ENCODE assay signal across 8 mouse cellular contexts in the genomic region with DNA sequence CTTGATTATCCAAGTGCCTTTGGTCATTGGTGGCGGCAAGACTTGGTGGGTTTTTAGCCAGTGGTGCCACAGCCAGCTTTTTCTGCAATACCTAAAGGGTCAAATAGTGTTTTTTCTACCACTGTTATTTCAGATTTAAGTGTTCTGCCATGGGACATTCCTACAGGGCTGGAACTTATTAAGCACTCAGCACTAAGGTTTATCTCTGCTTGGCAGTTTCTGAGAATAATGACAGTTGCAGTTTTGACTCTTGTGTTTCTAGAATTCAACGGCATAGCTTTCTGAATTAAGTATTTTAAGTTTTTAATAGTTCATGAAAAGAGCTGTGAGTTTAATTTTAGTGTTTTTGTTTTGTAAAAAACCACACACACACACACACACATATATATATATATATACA. TPM values are rescaled to one million over a fixed set of nuclear protein-coding genes. Genes with fewer than 3 reads are reported as not detected.
DNase-seq lines count a peak whose midpoint lies in the region; ATAC-seq and TF ChIP-seq lines count a peak whose summit lies in the region.

No protein-coding gene starts in this region.

- no peaks in the 10 kb centered on the region for H3K36me3 ChIP-seq in lung, postnatal 0 days (ENCODE audit: insufficient read depth, low read length)
- H3K36me3 ChIP-seq in forebrain, embryonic 12.5 days (replicated peaks), result no peaks in the 10 kb centered on the region; the same call in 1 of the 2 replicates
- H3K36me3 ChIP-seq in limb, embryonic 13.5 days, result peaks cover 4% of the 10 kb centered on the region; the same call in 1 of the 2 replicates
- H3K36me3 ChIP-seq in small intestine, adult 2 months (ENCODE audit: control insufficient read depth, insufficient read depth, low read length), result peaks cover 3% of the 10 kb centered on the region; the same call in 1 of the 2 replicates

- H3K27me3 ChIP-seq in lung, postnatal 0 days (replicated peaks; ENCODE audit: insufficient read depth, low read length), result no peaks in the 10 kb centered on the region
- H3K27me3 ChIP-seq in forebrain, embryonic 12.5 days, result no peaks in the 10 kb centered on the region
- H3K27me3 ChIP-seq in limb, embryonic 13.5 days, result no peaks in the 10 kb centered on the region
- H3K27me3 ChIP-seq in small intestine, adult 2 months (ENCODE audit: control insufficient read depth, insufficient read depth, low read length), result no peaks in the 10 kb centered on the region

- no peak overlapping the region for H3K9ac ChIP-seq in lung, postnatal 0 days (replicated peaks; ENCODE audit: low read depth)
- H3K9ac ChIP-seq in forebrain, embryonic 12.5 days, result no peak overlapping the region
- no peak overlapping the region for H3K9ac ChIP-seq in limb, embryonic 13.5 days

- no peak overlapping the region for H3K27ac ChIP-seq in lung, postnatal 0 days (ENCODE audit: low read length)
- H3K27ac ChIP-seq in forebrain, embryonic 12.5 days, result no peak overlapping the region
- H3K27ac ChIP-seq in limb, embryonic 13.5 days, result no peak overlapping the region
- H3K27ac ChIP-seq in small intestine, adult 2 months (ENCODE audit: insufficient read depth, low read depth, low read length), result no peak overlapping the region

- no peaks in the 10 kb centered on the region for H3K9me3 ChIP-seq in lung, postnatal 0 days (ENCODE audit: low read length)
- H3K9me3 ChIP-seq in forebrain, embryonic 12.5 days, result no peaks in the 10 kb centered on the region
- H3K9me3 ChIP-seq in limb, embryonic 13.5 days, result no peaks in the 10 kb centered on the region

- DNase-seq in lung, postnatal 0 days (ENCODE audit: low spot score), result no peak
- DNase-seq in lung, postnatal 36 days, result no peak
- no peak for DNase-seq in cerebellum, postnatal 25 days
- no peak for DNase-seq in embryo, embryonic 9.5 days (ENCODE audit: extremely low spot score)

- TF ChIP-seq EP300 in lung, postnatal 0 days (IDR thresholded peaks at IDR 0.05), result no peak

- H3K4me1 ChIP-seq in lung, postnatal 0 days (ENCODE audit: insufficient read depth, low read depth, low read length), result peaks cover 5% of the 10 kb centered on the region; the same call in 1 of the 2 replicates
- peaks cover 17% of the 10 kb centered on the region for H3K4me1 ChIP-seq in forebrain, embryonic 12.5 days
- peaks cover 16% of the 10 kb centered on the region for H3K4me1 ChIP-seq in limb, embryonic 13.5 days
- H3K4me1 ChIP-seq in small intestine, adult 2 months (ENCODE audit: control insufficient read depth, insufficient read depth, insufficient read length, low read length), result peaks cover 6% of the 10 kb centered on the region; the same call in 1 of the 2 replicates

- WGBS in lung, postnatal 0 days, result 84% methylated on average over 2 of the region's 2 CpGs
- 94% methylated on average over 2 of the region's 2 CpGs for WGBS in forebrain, embryonic 12.5 days
- WGBS in limb, embryonic 13.5 days, result 93% methylated on average over 2 of the region's 2 CpGs
- WGBS in small intestine, adult 2 months, result 79% methylated on average over 2 of the region's 2 CpGs

- peak overlapping the region; percentile 69 for H3K4me2 ChIP-seq in lung, postnatal 0 days (replicated peaks; ENCODE audit: low read depth, low read length)
- H3K4me2 ChIP-seq in forebrain, embryonic 12.5 days, result peak overlapping the region; percentile 76
- H3K4me2 ChIP-seq in limb, embryonic 13.5 days (replicated peaks), result peak overlapping the region; percentile 80

- no peak for ATAC-seq in lung, postnatal 0 days
- ATAC-seq in forebrain, embryonic 12.5 days (ENCODE audit: low FRiP score), result no peak
- no peak for ATAC-seq in limb, embryonic 13.5 days (ENCODE audit: low FRiP score, low read depth)
- no peak for ATAC-seq in CD4-positive, CD25-positive, alpha-beta regulatory T cell, adult 4 months

- no peak for TF ChIP-seq POLR2A in small intestine, adult 2 months (IDR thresholded peaks at IDR 0.05; ENCODE audit: low read depth, low read length)

- H3K4me3 ChIP-seq in lung, postnatal 0 days (ENCODE audit: low read depth, low read length), result peak overlapping the region; percentile 79
- peak overlapping the region; percentile 24 for H3K4me3 ChIP-seq in forebrain, embryonic 12.5 days (replicated peaks)
- peak overlapping the region; percentile 31 for H3K4me3 ChIP-seq in limb, embryonic 13.5 days
- peak overlapping the region; percentile 48; the same call in 1 of the 2 replicates for H3K4me3 ChIP-seq in small intestine, adult 2 months (ENCODE audit: low read depth, low read length)

- no peak for TF ChIP-seq CTCF in lung, postnatal 0 days (IDR thresholded peaks at IDR 0.05)
- TF ChIP-seq CTCF in small intestine, adult 2 months (IDR thresholded peaks at IDR 0.05; ENCODE audit: extremely low read depth, insufficient read length, insufficient replicate concordance, low read depth, low read length), result no peak

RNA-seq across cellular contexts. Expression of a gene that starts 2.5 kb away (rescaled TPM):
- polyA plus RNA-seq in lung, postnatal 0 days (2015; fragmentation: Nextera tagmentation; extraction: Ambion mirVana), result 4.8 and 4.9 TPM in 2 replicates
- polyA plus RNA-seq in forebrain, embryonic 12.5 days (2016; fragmentation: Nextera tagmentation; extraction: Ambion mirVana), result 4.3 and 5.9 TPM in 2 replicates
- polyA plus RNA-seq in limb, embryonic 13.5 days (2015; fragmentation: Nextera tagmentation; extraction: Ambion mirVana), result 3.2 and 3.5 TPM in 2 replicates
- 32.7 and 68.8 TPM in 2 replicates for polyA plus RNA-seq in small intestine, adult 2 months (2012; rRNA removed)
- polyA plus RNA-seq in CD4-positive, CD25-positive, alpha-beta regulatory T cell, adult 4 months (2017; shearing (Covaris generic)), result 1 to 10 TPM; 1.0 to 2.8 TPM

Comparison
In these comparisons a context has a peak if more than half of its experiments do, and no peak if none do; other contexts are left out.
1. H3K4me3 ChIP-seq: peak in every context shown above with its lines; median percentile 79 in lung, postnatal 0 days; 48 in small intestine, adult 2 months; 31 in limb, embryonic 13.5 days; 24 in forebrain, embryonic 12.5 days.